Mouse (Mus musculus) neural tube, embryonic 11.5 days (tissue): ENCODE results near the gene Rcn3. TPM values are rescaled to one million over a fixed set of nuclear protein-coding genes. Genes with fewer than 3 reads are reported as not detected.
"Not testable (repeated sequence)": the region's sequence is repeated elsewhere in the genome, so short reads cannot be mapped to it uniquely, and the experiment has no call there.

Experiments
- ATAC-seq: fragments of 200-750 bp; cut with Nextera tagmentation; 2 replicates; pipeline ENCODE4 v1.8.0; 2017; ENCODE audit warnings: moderate number of reproducible peaks, mild to moderate bottlenecking, moderate TSS enrichment, moderate library complexity; ENCODE audit not compliant: insufficient read depth, low FRiP score, low TSS enrichment
- DNase-seq: peaks from one replicate; pipeline ENCODE4 v3.0.0-alpha.2; 2015; ENCODE audit warnings: low spot score
- H3K27ac ChIP-seq: fragments of 300-500 bp; sonication (generic); 2 replicates; pipeline ENCODE4 v1.5.1; 2014; ENCODE audit warnings: low read depth, mild to moderate bottlenecking, low read length
- H3K27me3 ChIP-seq: fragments of 300-500 bp; sonication (generic); 2 replicates; pipeline ENCODE4 v1.6.1; 2014; ENCODE audit warnings: mild to moderate bottlenecking, low read length, mixed read lengths; ENCODE audit not compliant: control insufficient read depth, insufficient read depth
- H3K36me3 ChIP-seq: fragments of 300-500 bp; sonication (generic); 2 replicates; pipeline ENCODE4 v1.6.1; 2014; ENCODE audit warnings: mild to moderate bottlenecking, low read length, moderate library complexity, mixed read lengths; ENCODE audit not compliant: control insufficient read depth, insufficient read depth
- H3K4me1 ChIP-seq: fragments of 300-500 bp; sonication (generic); 2 replicates; pipeline ENCODE4 v1.6.1; 2014; ENCODE audit warnings: low read length, mixed read lengths; ENCODE audit not compliant: control insufficient read depth, insufficient read depth
- H3K4me2 ChIP-seq: fragments of 300-500 bp; sonication (generic); 2 replicates; pipeline ENCODE4 v1.6.1; 2014; ENCODE audit warnings: low read depth, mild to moderate bottlenecking, moderate library complexity
- H3K4me3 ChIP-seq: fragments of 300-500 bp; sonication (generic); 2 replicates; pipeline ENCODE4 v1.5.1; 2014; ENCODE audit warnings: low read depth, low read length
- H3K9ac ChIP-seq: fragments of 300-500 bp; sonication (generic); 2 replicates; pipeline ENCODE4 v1.6.1; 2014; ENCODE audit warnings: mild to moderate bottlenecking, low read length
- H3K9me3 ChIP-seq: fragments of 300-500 bp; sonication (generic); 2 replicates; pipeline ENCODE4 v1.6.1; 2016; ENCODE audit warnings: low read length; ENCODE audit not compliant: control insufficient read depth
- WGBS: fragments of 180-500 bp; shearing (Covaris S2); extraction: QIAGEN DNeasy Blood & Tissue Kit; methylation state at CpG from one replicate; pipeline ENCODE4 v1.1.7; 2014; 5-methylcytosine and 5-hydroxymethylcytosine counted together
- polyA plus RNA-seq: library from polyadenylated mRNA; unstranded; fragments of >200 nt; fragmentation: Nextera tagmentation; extraction: Ambion mirVana; gene quantifications from 2 replicates; pipeline ENCODE4 v1.2.1, GENCODE M21; 2014

The Rcn3 gene
- polyA plus RNA-seq, 1 experiment from 2014 or later = 142 TPM

DNA sequence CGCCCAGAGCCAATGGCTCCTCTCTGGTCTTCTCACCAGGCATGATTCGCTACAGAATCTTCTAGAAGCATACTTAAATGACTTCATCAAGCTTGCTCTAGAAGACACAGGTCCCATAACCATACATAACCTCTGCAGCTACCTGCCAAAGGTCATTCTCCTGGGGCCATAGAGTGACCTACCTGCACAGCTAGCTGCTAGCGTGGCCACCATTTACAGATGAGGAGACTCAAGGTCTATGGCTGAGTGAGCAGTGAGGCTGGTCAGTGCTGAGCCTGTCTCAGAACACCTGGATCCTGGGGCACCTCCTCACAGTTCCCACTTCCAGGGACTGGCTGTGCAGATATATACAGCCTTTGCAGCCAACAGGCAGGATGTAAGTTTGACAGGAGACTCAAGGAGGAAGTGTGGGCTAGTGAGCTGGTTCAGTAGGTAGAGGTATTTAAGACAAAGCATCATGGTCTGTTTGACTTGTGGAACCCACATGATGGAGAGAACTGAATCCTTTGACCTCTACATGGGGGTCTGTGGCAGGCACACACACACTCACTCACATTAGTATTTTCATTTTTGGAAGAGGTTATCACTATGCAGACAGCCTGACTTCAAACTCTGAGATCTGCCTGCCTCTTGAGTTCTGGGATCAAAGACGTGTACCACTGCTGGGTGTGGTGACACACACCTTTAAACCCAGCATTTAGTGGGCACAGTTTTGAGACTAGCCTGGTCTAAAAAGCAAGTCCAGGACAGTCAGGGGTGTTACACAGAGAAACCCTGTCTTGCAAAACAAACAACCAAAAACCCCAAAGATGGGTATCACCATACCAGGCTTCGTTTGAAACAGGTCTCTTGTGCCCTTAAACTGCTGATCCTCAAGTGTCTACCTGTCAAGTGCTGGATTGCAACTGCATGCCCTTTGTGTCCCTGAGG lies 28.0 kb upstream of the Rcn3 start:
- ATAC-seq = no peak
- H3K27me3 ChIP-seq = no peaks in the 10 kb centered on the region
- H3K4me1 ChIP-seq = peaks cover 11% of the 10 kb centered on the region; the same call in 1 of the 2 replicates
- 87% methylated on average over 5 of the region's 5 CpGs for WGBS
- no peaks in the 10 kb centered on the region for H3K9me3 ChIP-seq
- 0 out of 2 replicates have a peak overlapping the region, but pooled peaks have one; percentile 6 for H3K4me3 ChIP-seq
- no peak overlapping the region for H3K9ac ChIP-seq
- H3K4me2 ChIP-seq = no peak overlapping the region
- no peak overlapping the region for H3K27ac ChIP-seq
- H3K36me3 ChIP-seq = peaks cover 27% of the 10 kb centered on the region
- DNase-seq = no peak

DNA sequence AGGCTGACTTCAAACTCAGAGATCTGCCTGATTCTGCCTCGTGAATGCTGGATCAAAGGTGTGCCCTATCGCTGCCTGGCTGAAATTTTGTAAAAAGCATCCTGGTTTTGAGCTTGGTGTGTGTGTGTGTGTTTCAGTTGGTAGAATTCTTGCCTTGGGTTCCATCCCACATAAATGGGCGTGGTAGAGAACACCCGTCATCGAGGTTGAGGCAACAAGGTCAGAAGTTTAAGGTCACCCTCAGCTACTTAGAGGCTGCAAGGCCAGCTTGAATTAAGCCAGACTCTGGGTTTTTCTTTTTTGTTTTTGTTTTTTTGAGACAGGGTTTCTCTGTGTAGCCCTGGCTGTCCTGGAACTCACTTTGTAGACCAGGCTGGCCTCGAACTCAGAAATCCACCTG lies 26.3 kb upstream of the Rcn3 start:
- no peak overlapping the region for H3K4me2 ChIP-seq
- DNase-seq (no peak), ATAC-seq (no peak)
- no peak overlapping the region for H3K9ac ChIP-seq
- H3K4me1 ChIP-seq = peaks cover 8% of the 10 kb centered on the region; the same call in 1 of the 2 replicates
- H3K36me3 ChIP-seq = peaks cover 27% of the 10 kb centered on the region
- H3K4me3 ChIP-seq = no peak overlapping the region
- H3K27me3 ChIP-seq = no peaks in the 10 kb centered on the region
- H3K9me3 ChIP-seq = no peaks in the 10 kb centered on the region
- no peak overlapping the region for H3K27ac ChIP-seq
- WGBS = 93% methylated on average over 6 of the region's 6 CpGs

DNA sequence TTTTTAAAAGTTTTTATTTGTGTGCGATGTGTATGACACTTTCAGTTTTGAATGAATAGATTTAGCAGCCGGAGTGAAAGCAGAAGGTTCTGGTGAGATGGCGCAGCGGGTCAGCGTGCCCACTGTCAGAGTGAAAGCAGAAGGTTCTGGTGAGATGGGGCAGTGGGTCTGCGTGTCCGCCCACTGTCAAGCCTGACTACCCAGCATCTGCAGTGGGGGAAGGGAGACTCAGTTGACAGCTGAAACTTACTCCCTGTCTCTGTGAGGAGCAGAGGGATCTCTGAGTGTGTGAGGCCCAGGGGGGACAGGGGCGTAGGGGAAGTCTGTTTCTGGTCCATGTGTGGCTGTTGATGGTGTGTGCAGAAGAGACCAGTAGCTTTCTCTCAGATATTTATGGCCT lies 25.5 kb upstream of the Rcn3 start:
- Histone ChIP-seq H3K27ac (no peak overlapping the region), H3K4me2 (no peak overlapping the region), H3K36me3 (peaks cover 23% of the 10 kb centered on the region), H3K4me3 (0 out of 2 replicates have a peak overlapping the region, but pooled peaks have one; percentile 5), H3K27me3 (no peaks in the 10 kb centered on the region), H3K9me3 (no peaks in the 10 kb centered on the region), H3K4me1 (peaks cover 2% of the 10 kb centered on the region; the same call in 1 of the 2 replicates), H3K9ac (no peak overlapping the region; the same call in 1 of the 2 replicates)
- 89% methylated on average over 8 of the region's 8 CpGs for WGBS
- DNase-seq = no peak
- no peak for ATAC-seq

DNA sequence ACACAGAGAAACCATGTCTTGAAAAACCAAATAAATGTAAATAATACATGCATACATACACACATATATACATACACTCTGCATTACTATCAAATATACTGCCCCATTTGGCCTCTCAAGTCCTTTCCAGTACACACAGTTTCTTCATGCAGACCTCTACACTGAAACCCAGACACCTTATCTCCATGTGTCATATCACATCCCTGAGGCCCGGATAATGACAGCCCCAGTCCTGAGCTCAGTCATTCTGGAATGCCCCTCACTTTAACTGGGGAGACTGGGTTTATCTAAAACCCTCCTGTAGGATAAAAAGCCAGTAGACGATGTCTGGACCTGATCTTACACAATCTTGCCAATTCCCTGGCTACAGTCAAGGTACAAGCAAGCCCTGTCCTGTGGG lies 21.5 kb upstream of the Rcn3 start:
- DNase-seq (no peak), ATAC-seq (no peak)
- no peaks in the 10 kb centered on the region for H3K4me1 ChIP-seq
- no peak overlapping the region for H3K9ac ChIP-seq
- peaks cover 2% of the 10 kb centered on the region; the same call in 1 of the 2 replicates for H3K36me3 ChIP-seq
- no peaks in the 10 kb centered on the region for H3K27me3 ChIP-seq
- H3K4me3 ChIP-seq = no peak overlapping the region
- no peaks in the 10 kb centered on the region for H3K9me3 ChIP-seq
- no peak overlapping the region for H3K27ac ChIP-seq
- no peak overlapping the region for H3K4me2 ChIP-seq
- 80% methylated on average over 2 of the region's 2 CpGs for WGBS

DNA sequence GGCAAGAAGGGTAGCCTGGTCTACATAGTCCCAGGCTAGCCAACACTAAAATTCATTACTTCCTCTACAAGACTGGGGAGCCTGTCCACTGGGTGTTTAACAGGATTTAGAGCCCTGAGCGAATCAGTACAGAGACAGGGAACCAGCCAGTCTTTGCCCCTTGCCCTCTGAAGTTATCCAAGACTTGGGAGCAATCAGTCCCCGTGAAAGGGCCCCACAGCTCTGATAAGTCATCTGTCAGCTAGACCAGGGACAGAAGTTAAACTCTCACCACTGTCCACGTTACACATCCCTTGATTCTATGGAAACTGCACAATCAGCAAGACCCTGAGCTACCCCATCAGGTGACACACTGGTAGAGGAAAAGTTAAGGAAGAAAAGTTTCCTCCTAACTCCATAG lies 20.5 kb upstream of the Rcn3 start:
- no peak overlapping the region for H3K4me3 ChIP-seq
- H3K36me3 ChIP-seq = no peaks in the 10 kb centered on the region
- DNase-seq (no peak), ATAC-seq (no peak)
- WGBS = 75% methylated on average over 3 of the region's 3 CpGs
- no peak overlapping the region for H3K9ac ChIP-seq
- H3K4me2 ChIP-seq = no peak overlapping the region
- no peaks in the 10 kb centered on the region for H3K4me1 ChIP-seq
- no peaks in the 10 kb centered on the region for H3K9me3 ChIP-seq
- no peaks in the 10 kb centered on the region for H3K27me3 ChIP-seq
- no peak overlapping the region for H3K27ac ChIP-seq

DNA sequence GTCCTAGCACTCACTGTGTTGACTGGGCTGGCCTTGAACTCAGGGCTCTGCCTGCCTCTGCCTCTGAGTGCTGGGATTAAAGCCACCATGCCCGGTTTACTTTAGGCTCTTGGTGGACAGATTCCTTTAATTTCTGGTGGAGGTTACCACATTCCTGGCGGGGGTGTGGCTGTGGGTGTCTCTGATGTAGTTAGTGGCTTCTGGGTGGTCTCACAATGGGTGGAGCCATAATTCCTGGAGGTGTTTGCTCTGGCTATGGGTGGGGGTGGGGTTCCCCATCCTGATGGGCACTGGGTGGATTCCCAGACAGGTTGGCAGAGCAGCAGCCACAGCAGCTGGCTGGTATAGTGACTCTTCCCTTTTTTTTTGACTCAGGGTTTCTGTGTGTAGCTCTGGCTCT lies 19.9 kb upstream of the Rcn3 start:
- no peak overlapping the region for H3K27ac ChIP-seq
- H3K4me1 ChIP-seq = no peaks in the 10 kb centered on the region
- ATAC-seq = no peak
- no peak overlapping the region for H3K4me2 ChIP-seq
- no peaks in the 10 kb centered on the region for H3K36me3 ChIP-seq
- H3K4me3 ChIP-seq = no peak overlapping the region
- 68% methylated on average over 2 of the region's 2 CpGs for WGBS
- H3K9ac ChIP-seq = no peak overlapping the region
- no peaks in the 10 kb centered on the region for H3K9me3 ChIP-seq
- DNase-seq = no peak
- no peaks in the 10 kb centered on the region for H3K27me3 ChIP-seq

DNA sequence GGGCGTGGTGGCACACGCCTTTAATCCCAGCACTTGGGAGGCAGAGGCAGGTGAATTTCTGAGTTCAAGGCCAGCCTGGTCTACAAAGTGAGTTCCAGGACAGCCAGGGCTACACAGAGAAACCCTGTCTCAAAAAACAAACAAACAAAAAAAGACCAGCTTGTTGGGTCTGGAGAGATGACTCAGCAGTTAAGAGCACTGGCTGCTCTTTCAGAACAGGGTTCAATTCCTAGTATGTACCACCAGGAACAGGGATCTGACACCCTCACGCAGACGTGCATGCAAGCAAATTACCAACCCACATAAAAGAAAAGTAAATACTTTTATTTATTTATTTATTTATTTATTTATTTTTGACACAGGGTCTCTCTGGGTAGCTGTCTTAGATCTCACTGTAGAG lies 18.1 kb upstream of the Rcn3 start:
- not testable (repeated sequence) for DNase-seq, H3K9me3 ChIP-seq, H3K36me3 ChIP-seq, H3K4me3 ChIP-seq, H3K27me3 ChIP-seq, H3K4me1 ChIP-seq, H3K4me2 ChIP-seq, H3K27ac ChIP-seq, ATAC-seq, H3K9ac ChIP-seq
- WGBS = 92% methylated on average over 4 of the region's 4 CpGs

DNA sequence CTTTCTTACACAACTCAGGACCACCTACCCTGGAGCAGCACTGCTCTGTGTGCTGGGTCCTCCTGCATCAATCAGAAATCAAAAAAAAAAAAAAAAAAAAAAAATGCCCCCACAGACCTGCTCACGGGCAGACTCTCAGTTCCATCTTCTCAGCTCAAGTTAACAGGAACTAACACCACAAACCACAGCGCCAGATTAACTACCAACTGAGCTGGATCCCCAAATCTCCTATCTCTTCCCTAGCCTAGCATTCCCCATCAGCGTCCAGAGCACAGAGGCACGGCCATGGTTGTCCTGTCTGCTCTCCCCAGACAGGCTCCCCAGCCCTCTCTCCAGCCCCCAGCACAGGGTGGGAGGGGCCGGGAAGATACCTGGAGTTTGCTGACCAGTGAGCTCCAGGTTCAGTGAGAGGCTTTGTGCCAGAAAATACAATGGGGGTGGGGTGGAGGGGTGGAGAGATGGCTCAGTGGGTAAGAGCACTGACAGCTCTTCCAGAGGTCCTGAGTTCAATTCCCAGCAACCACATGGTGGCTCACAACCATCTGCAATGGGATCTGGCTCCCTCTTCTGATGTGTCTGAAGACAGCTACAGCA lies 15.1 kb upstream of the Rcn3 start:
- H3K4me2 ChIP-seq = no peak overlapping the region
- H3K27ac ChIP-seq = no peak overlapping the region
- no peak overlapping the region for H3K9ac ChIP-seq
- H3K36me3 ChIP-seq = no peaks in the 10 kb centered on the region
- no peak for DNase-seq
- no peaks in the 10 kb centered on the region for H3K27me3 ChIP-seq
- 57% methylated on average over 5 of the region's 5 CpGs for WGBS
- no peak overlapping the region for H3K4me3 ChIP-seq
- no peak for ATAC-seq
- peaks cover 3% of the 10 kb centered on the region; the same call in 1 of the 2 replicates for H3K4me1 ChIP-seq
- H3K9me3 ChIP-seq = no peaks in the 10 kb centered on the region
